Mouse (Mus musculus): Measurements from ENCODE around the gene Prdx2. TPM values are rescaled to one million over a fixed set of nuclear protein-coding genes. Genes with fewer than 3 reads are reported as not detected.

Gene Prdx2
- polyA plus RNA-seq, 1 experiment from 2014 or later: 2,101 TPM

- Histone ChIP-seq H3K27ac (ENCODE audit: low read depth, low read length) (peak overlapping the region; percentile 89; the same call in 1 of the 2 replicates), H3K4me3 (ENCODE audit: low read depth, low read length) (peak overlapping the region; percentile 83), H3K4me2 (ENCODE audit: low read length) (peak overlapping the region; percentile 80), H3K27me3 (replicated peaks; ENCODE audit: control insufficient read depth, insufficient read depth, low read length) (no peaks in the 10 kb centered on the region), H3K9ac (ENCODE audit: low read length) (peak overlapping the region; percentile 93; the same call in 1 of the 2 replicates), H3K9me3 (replicated peaks; ENCODE audit: control insufficient read depth, low read length) (no peaks in the 10 kb centered on the region), H3K36me3 (ENCODE audit: control insufficient read depth, insufficient read depth, low read length) (peaks cover 13% of the 10 kb centered on the region), H3K4me1 (ENCODE audit: control insufficient read depth, insufficient read depth, low read length) (peaks cover 28% of the 10 kb centered on the region)
- no peak for ATAC-seq
- WGBS: 11% methylated on average over 14 of the region's 14 CpGs
- peak; percentile 16 for DNase-seq (ENCODE audit: low spot score)
Measured at GRCm38 (mm10) chr8:84935489-84935888, 33.9 kb upstream of the Prdx2 start.

GRCm38 (mm10) chr8:84936041-84936961 is 33.1 kb upstream of the Prdx2 start:
- peaks cover 9% of the 10 kb centered on the region; the same call in 1 of the 2 replicates for H3K36me3 ChIP-seq (ENCODE audit: control insufficient read depth, insufficient read depth, low read length)
- H3K27me3 ChIP-seq (replicated peaks; ENCODE audit: control insufficient read depth, insufficient read depth, low read length): no peaks in the 10 kb centered on the region
- WGBS: 17% methylated on average over 23 of the region's 23 CpGs
- H3K9me3 ChIP-seq (replicated peaks; ENCODE audit: control insufficient read depth, low read length): no peaks in the 10 kb centered on the region
- peaks cover 28% of the 10 kb centered on the region for H3K4me1 ChIP-seq (ENCODE audit: control insufficient read depth, insufficient read depth, low read length)
- H3K9ac ChIP-seq (ENCODE audit: low read length): peak overlapping the region; percentile 93
- peak overlapping the region; percentile 80 for H3K4me2 ChIP-seq (ENCODE audit: low read length)
- H3K27ac ChIP-seq (ENCODE audit: low read depth, low read length): peak overlapping the region; percentile 89
- ATAC-seq (peak; percentile 40), DNase-seq (ENCODE audit: low spot score) (peak; percentile 54)
- peak overlapping the region; percentile 83 for H3K4me3 ChIP-seq (ENCODE audit: low read depth, low read length)

- H3K27ac ChIP-seq (ENCODE audit: low read depth, low read length): peak within 1 kb of the TSS; percentile 89
- no peaks in the 10 kb centered on the region for H3K27me3 ChIP-seq (replicated peaks; ENCODE audit: control insufficient read depth, insufficient read depth, low read length)
- H3K9me3 ChIP-seq (replicated peaks; ENCODE audit: control insufficient read depth, low read length): no peaks in the 10 kb centered on the region
- peak within 1 kb of the TSS; percentile 80 for H3K4me2 ChIP-seq (ENCODE audit: low read length)
- peaks cover 28% of the 10 kb centered on the region for H3K4me1 ChIP-seq (ENCODE audit: control insufficient read depth, insufficient read depth, low read length)
- DNase-seq (ENCODE audit: low spot score) (peak; percentile 84), ATAC-seq (peak; percentile 73)
- 1% methylated on average over 42 of the region's 50 CpGs for WGBS
- peak within 1 kb of the TSS; percentile 83 for H3K4me3 ChIP-seq (ENCODE audit: low read depth, low read length)
- H3K36me3 ChIP-seq (ENCODE audit: control insufficient read depth, insufficient read depth, low read length): peaks cover 5% of the 10 kb centered on the region; the same call in 1 of the 2 replicates
- H3K9ac ChIP-seq (ENCODE audit: low read length): peak within 1 kb of the TSS; percentile 93
Measured at GRCm38 (mm10) chr8:84936962-84937546, 32.3 kb upstream of the Prdx2 start, which contains the start of gene Mast1. Gene Mast1 (minus strand): TSS chr8:84937359.

GRCm38 (mm10) chr8:84937620-84938485 is 31.5 kb upstream of the Prdx2 start:
- Histone ChIP-seq H3K9me3 (replicated peaks; ENCODE audit: control insufficient read depth, low read length) (no peaks in the 10 kb centered on the region), H3K27me3 (replicated peaks; ENCODE audit: control insufficient read depth, insufficient read depth, low read length) (no peaks in the 10 kb centered on the region), H3K27ac (ENCODE audit: low read depth, low read length) (0 out of 2 replicates have a peak overlapping the region, but pooled peaks have one; percentile 27), H3K4me1 (ENCODE audit: control insufficient read depth, insufficient read depth, low read length) (peaks cover 28% of the 10 kb centered on the region), H3K4me2 (ENCODE audit: low read length) (peak overlapping the region; percentile 80), H3K36me3 (ENCODE audit: control insufficient read depth, insufficient read depth, low read length) (0 out of 2 replicates have a peak, but pooled peaks cover 1% of the 10 kb centered on the region), H3K9ac (ENCODE audit: low read length) (peak overlapping the region; percentile 93), H3K4me3 (ENCODE audit: low read depth, low read length) (peak overlapping the region; percentile 83)
- DNase-seq (ENCODE audit: low spot score) (no peak), ATAC-seq (no peak)
- 63% methylated on average over 13 of the region's 13 CpGs for WGBS

- Histone ChIP-seq H3K27ac (ENCODE audit: low read depth, low read length) (no peak overlapping the region), H3K4me2 (ENCODE audit: low read length) (no peak overlapping the region), H3K9ac (ENCODE audit: low read length) (no peak overlapping the region), H3K4me1 (ENCODE audit: control insufficient read depth, insufficient read depth, low read length) (peaks cover 11% of the 10 kb centered on the region; the same call in 1 of the 2 replicates), H3K9me3 (replicated peaks; ENCODE audit: control insufficient read depth, low read length) (no peaks in the 10 kb centered on the region), H3K4me3 (ENCODE audit: low read depth, low read length) (0 out of 2 replicates have a peak overlapping the region, but pooled peaks have one; percentile 18), H3K27me3 (replicated peaks; ENCODE audit: control insufficient read depth, insufficient read depth, low read length) (peaks cover 25% of the 10 kb centered on the region), H3K36me3 (ENCODE audit: control insufficient read depth, insufficient read depth, low read length) (no peaks in the 10 kb centered on the region)
- WGBS: 16% methylated on average over 4 of the region's 4 CpGs
- DNase-seq (ENCODE audit: low spot score): no peak
- ATAC-seq: no peak
Measured at GRCm38 (mm10) chr8:84943699-84944098, 25.7 kb upstream of the Prdx2 start.

GRCm38 (mm10) chr8:84944478-84945160 is 24.8 kb upstream of the Prdx2 start:
- Histone ChIP-seq H3K36me3 (ENCODE audit: control insufficient read depth, insufficient read depth, low read length) (no peaks in the 10 kb centered on the region), H3K4me3 (ENCODE audit: low read depth, low read length) (peak overlapping the region; percentile 18), H3K27ac (ENCODE audit: low read depth, low read length) (no peak overlapping the region), H3K27me3 (replicated peaks; ENCODE audit: control insufficient read depth, insufficient read depth, low read length) (peaks cover 25% of the 10 kb centered on the region), H3K9me3 (replicated peaks; ENCODE audit: control insufficient read depth, low read length) (no peaks in the 10 kb centered on the region), H3K4me2 (ENCODE audit: low read length) (peak overlapping the region; percentile 87), H3K4me1 (ENCODE audit: control insufficient read depth, insufficient read depth, low read length) (peaks cover 11% of the 10 kb centered on the region; the same call in 1 of the 2 replicates), H3K9ac (ENCODE audit: low read length) (peak overlapping the region; percentile 17; the same call in 1 of the 2 replicates)
- DNase-seq (ENCODE audit: low spot score): peak; percentile 78
- WGBS: 1% methylated on average over 26 of the region's 26 CpGs
- peak; percentile 40 for ATAC-seq

GRCm38 (mm10) chr8:84945235-84945632 is 24.2 kb upstream of the Prdx2 start:
- Histone ChIP-seq H3K9me3 (replicated peaks; ENCODE audit: control insufficient read depth, low read length) (no peaks in the 10 kb centered on the region), H3K4me1 (ENCODE audit: control insufficient read depth, insufficient read depth, low read length) (peaks cover 11% of the 10 kb centered on the region; the same call in 1 of the 2 replicates), H3K4me3 (ENCODE audit: low read depth, low read length) (peak overlapping the region; percentile 67), H3K4me2 (ENCODE audit: low read length) (peak overlapping the region; percentile 87), H3K36me3 (ENCODE audit: control insufficient read depth, insufficient read depth, low read length) (no peaks in the 10 kb centered on the region), H3K9ac (ENCODE audit: low read length) (peak overlapping the region; percentile 77; the same call in 1 of the 2 replicates), H3K27me3 (replicated peaks; ENCODE audit: control insufficient read depth, insufficient read depth, low read length) (peaks cover 31% of the 10 kb centered on the region), H3K27ac (ENCODE audit: low read depth, low read length) (no peak overlapping the region)
- ATAC-seq (peak; percentile 36; the same call in 1 of the 2 replicates), DNase-seq (ENCODE audit: low spot score) (peak; percentile 70)
- under 1% methylated on average over 11 of the region's 11 CpGs for WGBS
